Mouse (Mus musculus): Measurements from ENCODE around the gene Slc25a42.

DNA sequence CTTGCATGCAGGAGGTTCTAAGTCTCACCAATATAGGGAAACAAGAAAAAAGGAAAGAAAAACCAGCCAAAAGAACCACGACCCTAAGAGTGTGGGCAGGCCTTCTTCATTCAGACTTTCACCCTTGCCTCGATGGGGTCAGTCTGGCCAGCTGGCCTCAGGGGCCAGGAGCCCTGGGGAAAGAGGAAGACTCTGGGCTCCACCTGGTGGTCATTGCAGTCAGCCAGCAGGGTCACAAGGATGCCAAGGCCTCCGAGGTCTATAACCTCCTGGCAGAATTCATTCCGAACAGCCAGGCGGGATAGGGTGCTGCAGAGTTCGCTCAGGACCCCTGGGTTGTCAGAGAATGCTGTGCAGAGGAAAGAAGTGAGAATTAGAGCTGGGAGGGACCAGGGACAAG lies 11.2 kb upstream of the Slc25a42 start:
- TF ChIP-seq CTCF (IDR thresholded peaks at IDR 0.05; ENCODE audit: low read depth, low read length) (no peak), POLR2AphosphoS5 (IDR thresholded peaks at IDR 0.05; ENCODE audit: insufficient replicate concordance, low read depth, low read length) (no peak)
